Comparison of ENCODE assay signal across 31 mouse cellular contexts in genomic region chr4:129161581-129162255, GRCm38 (mm10). TPM values are rescaled to one million over a fixed set of nuclear protein-coding genes. Genes with fewer than 3 reads are reported as not detected.
A peak's percentile ranks its signal among the peaks of the same experiment; 100 is the strongest.
DNase-seq lines count a peak whose midpoint lies in the region; ATAC-seq and TF ChIP-seq lines count a peak whose summit lies in the region.
"Had no signal": no experiment of that assay in that cellular context is flagged by ENCODE, and none has a peak within 500 bp of the region (broad histone marks: within the 10 kb centered on the region; RNA-seq: fewer than 3 reads in every experiment).

No protein-coding gene starts in this region.

- H3K4me1 ChIP-seq in ES-E14 (ENCODE audit: control insufficient read depth in 2 of 2, insufficient read depth in 2 of 2, low read length in 2 of 2, poor library complexity in 1 of 2): peaks cover 3 to 5% of the 10 kb centered on the region in 2 experiments; a peak in 2 of 4 replicates
- H3K4me1 ChIP-seq: forebrain, embryonic 13.5 days; hindbrain, embryonic 15.5 days; kidney, embryonic 15.5 days; limb, embryonic 10.5 days; midbrain, embryonic 15.5 days; neural tube, embryonic 13.5 days; stomach, embryonic 15.5 days had no signal

- no peak for ATAC-seq in inflammation-experienced regulatory T-cells, adult 6 months
- ATAC-seq: CD4-positive, CD25-positive, alpha-beta regulatory T cell, adult 4 months; forebrain, embryonic 13.5 days; intestine, embryonic 16.5 days; midbrain, embryonic 15.5 days had no signal

- peak; percentile 15 to 25 for DNase-seq in adrenal gland, postnatal 36 days
- DNase-seq in adrenal gland, postnatal 10 days: no peak
- DNase-seq in ES-E14 (ENCODE audit: low read depth, low spot score): peak; percentile 69
- peak; percentile 66 for DNase-seq in cerebellum, adult 11-12 months
- DNase-seq in cerebellum, postnatal 10 days: peak; percentile 47 to 57
- DNase-seq in lung, postnatal 36 days: no peak
- DNase-seq in frontal cortex, postnatal 10 days (ENCODE audit: low spot score in 2 of 2): no peak
- DNase-seq: kidney, postnatal 4 days; liver; right cerebral cortex, adult 18-20 months; right cerebral cortex, postnatal 4 days; thymus, adult 18-20 months had no signal

- H3K36me3 ChIP-seq in ES-E14 (ENCODE audit: control insufficient read depth, insufficient read depth, low read length, poor library complexity, severe bottlenecking): no peaks in the 10 kb centered on the region; the same call in 1 of the 2 replicates

- no peaks in the 10 kb centered on the region for H3K9me3 ChIP-seq in ES-E14 (ENCODE audit: control insufficient read depth, insufficient read depth, low read depth, low read length)
- H3K9me3 ChIP-seq: forebrain, embryonic 13.5 days; heart, embryonic 10.5 days; hindbrain, embryonic 15.5 days; kidney, embryonic 15.5 days; limb, embryonic 10.5 days; liver, embryonic 15.5 days; lung, embryonic 15.5 days; midbrain, embryonic 15.5 days; neural tube, embryonic 13.5 days; stomach, embryonic 15.5 days had no signal

- H3K9ac ChIP-seq in ES-E14 (ENCODE audit: insufficient read depth, low read depth, low read length, poor library complexity, severe bottlenecking): no peak overlapping the region; the same call in 1 of the 2 replicates
- H3K9ac ChIP-seq: forebrain, embryonic 13.5 days; hindbrain, embryonic 15.5 days; kidney, embryonic 15.5 days; liver, embryonic 15.5 days; lung, embryonic 15.5 days; midbrain, embryonic 15.5 days; neural tube, embryonic 13.5 days; stomach, embryonic 15.5 days had no signal

- no peak overlapping the region for H3K4me3 ChIP-seq in ES-E14 (ENCODE audit: insufficient read depth in 1 of 2, low read depth in 1 of 2, low read length in 2 of 2, poor library complexity in 1 of 2, severe bottlenecking in 1 of 2)
- H3K4me3 ChIP-seq: forebrain, embryonic 13.5 days; heart, embryonic 10.5 days; hindbrain, embryonic 15.5 days; kidney, embryonic 15.5 days; limb, embryonic 10.5 days; liver, embryonic 15.5 days; lung, embryonic 15.5 days; midbrain, embryonic 15.5 days; myocyte; neural tube, embryonic 13.5 days; stomach, embryonic 15.5 days had no signal

- H3K27ac ChIP-seq in ES-E14 (ENCODE audit: insufficient read depth, low read depth, low read length, poor library complexity, severe bottlenecking): peak overlapping the region; percentile 87
- H3K27ac ChIP-seq: forebrain, embryonic 13.5 days; heart, embryonic 10.5 days; hindbrain, embryonic 15.5 days; kidney, embryonic 15.5 days; limb, embryonic 10.5 days; liver, embryonic 15.5 days; lung, embryonic 15.5 days; macrophage; midbrain, embryonic 15.5 days; neural tube, embryonic 13.5 days; stomach, embryonic 15.5 days had no signal

- in situ Hi-C loops in ES-E14 (cut with MboI; ENCODE audit: low sequenced_read_pairs in 2 of 2, unreplicated experiment in 2 of 2): no loop called here

TF ChIP-seq in ES-E14, 5 proteins besides CTCF, POLR2A, EP300 and RAD21:
- TF ChIP-seq ZNF384 (IDR thresholded peaks at IDR 0.05; ENCODE audit: low read depth, low read length) (0 out of 2 replicates have a peak, but pooled peaks have one; percentile 28), HCFC1 (IDR thresholded peaks at IDR 0.05; ENCODE audit: borderline replicate concordance, insufficient read depth, low read length) (no peak), ZC3H11A (IDR thresholded peaks at IDR 0.05; ENCODE audit: borderline replicate concordance, low read depth, low read length) (no peak)

RNA-seq across cellular contexts. Expression of gene Fndc5, which starts 24.9 kb away (rescaled TPM):
- total RNA-seq in adrenal gland, postnatal 36 days (2021): 1 to 10 TPM; 2.2 to 7.2 TPM
- 10 to 100 TPM; 19.5 to 34.9 TPM for total RNA-seq in adrenal gland, postnatal 10 days (2021)
- total RNA-seq in ES-E14 (2012; rRNA removed): 1.2 and 1.5 TPM in 2 replicates
- polyA plus RNA-seq in inflammation-experienced regulatory T-cells, adult 6 months (2017; shearing (Covaris generic)): under 1 TPM; 0.28 to 0.50 (median 0.40) TPM
- polyA plus RNA-seq: macrophage had no signal

RNA-seq across cellular contexts. Expression of gene S100pbp, which starts 27.8 kb away (rescaled TPM):
- total RNA-seq in adrenal gland, postnatal 36 days (2021): 10 to 100 TPM; 23.1 to 23.6 TPM
- total RNA-seq in adrenal gland, postnatal 10 days (2021): 10 to 100 TPM; 26.9 to 29.6 TPM
- 25.5 and 25.7 TPM in 2 replicates for total RNA-seq in ES-E14 (2012; rRNA removed)
- 10 to 100 TPM; 18.2 to 30.2 (median 23.3) TPM for polyA plus RNA-seq in inflammation-experienced regulatory T-cells, adult 6 months (2017; shearing (Covaris generic))

RNA-seq across cellular contexts. Expression of gene Yars, which starts 27.8 kb away (rescaled TPM):
- 100 to 1,000 TPM in 1 of 2 experiments, 10 to 100 TPM in 1; 95.2 to 102 TPM for total RNA-seq in adrenal gland, postnatal 36 days (2021)
- total RNA-seq in adrenal gland, postnatal 10 days (2021): 10 to 100 TPM; 63.8 to 68.1 TPM
- total RNA-seq in ES-E14 (2012; rRNA removed): 125 and 136 TPM in 2 replicates
- 10 to 100 TPM; 32.7 to 36.8 (median 35.7) TPM for polyA plus RNA-seq in inflammation-experienced regulatory T-cells, adult 6 months (2017; shearing (Covaris generic))

RNA-seq across cellular contexts. Expression of gene Hpca, which starts 39.9 kb away (rescaled TPM):
- total RNA-seq in adrenal gland, postnatal 36 days (2021): 1 to 10 TPM; 1.2 to 1.3 TPM
- 1 to 10 TPM; 3.6 to 7.8 TPM for total RNA-seq in adrenal gland, postnatal 10 days (2021)
- 4.4 and 6.1 TPM in 2 replicates for total RNA-seq in ES-E14 (2012; rRNA removed)
- not detected for polyA plus RNA-seq in inflammation-experienced regulatory T-cells, adult 6 months (2017; shearing (Covaris generic))
- total RNA-seq: gastrocnemius, adult 8-10 months; hematopoietic stem cell, adult 5-6 weeks had no signal
- polyA plus RNA-seq: CD4-positive, CD25-positive, alpha-beta regulatory T cell, adult 4 months; macrophage had no signal

RNA-seq across cellular contexts. Expression of gene Tmem54, which starts 56.4 kb away (rescaled TPM):
- not detected for total RNA-seq in adrenal gland, postnatal 36 days (2021)
- not detected for total RNA-seq in adrenal gland, postnatal 10 days (2021)
- total RNA-seq in ES-E14 (2012; rRNA removed): 10.0 and 18.8 TPM in 2 replicates
- polyA plus RNA-seq in inflammation-experienced regulatory T-cells, adult 6 months (2017; shearing (Covaris generic)): not detected
- total RNA-seq: gastrocnemius, adult 8-10 months; hematopoietic stem cell, adult 5-6 weeks; layer of hippocampus, postnatal 14 days; MEL had no signal
- polyA plus RNA-seq: CD4-positive, CD25-positive, alpha-beta regulatory T cell, adult 4 months; forebrain, embryonic 13.5 days; hindbrain, embryonic 15.5 days; macrophage; midbrain, embryonic 15.5 days; neural tube, embryonic 13.5 days had no signal

Comparison
In these comparisons a context has a peak if more than half of its experiments do, and no peak if none do; other contexts are left out.
1. DNase-seq: peak in adrenal gland, postnatal 36 days (2 of 2), ES-E14 (single experiment), cerebellum, adult 11-12 months (single experiment) and cerebellum, postnatal 10 days (2 of 2); none in adrenal gland, postnatal 10 days (single experiment), lung, postnatal 36 days (single experiment) and frontal cortex, postnatal 10 days (0 of 2).